Mouse (Mus musculus) E14TG2a.4 (cell line): ENCODE results near the gene Hist1h1c.

Experiments
- H3K27me3 ChIP-seq: 2 replicates; pipeline ENCODE4 v1.6.1; 2014; ENCODE audit warnings: low read length, control low read depth; ENCODE audit not compliant: insufficient read depth
- H3K36me3 ChIP-seq: 2 replicates; pipeline ENCODE4 v1.6.1; 2014; ENCODE audit warnings: low read length, control low read depth; ENCODE audit not compliant: insufficient read depth
- H3K4me1 ChIP-seq: replicated peaks from 2 replicates; pipeline ENCODE4 v1.6.1; 2014; ENCODE audit warnings: low read depth, low read length, control low read depth
- H3K4me3 ChIP-seq: replicated peaks from 2 replicates; pipeline ENCODE4 v1.5.1; 2014; ENCODE audit warnings: mild to moderate bottlenecking, low read length
- H3K9me3 ChIP-seq: 2 replicates; pipeline ENCODE4 v1.6.1; 2014; ENCODE audit warnings: low read length, control low read depth
- CTCF ChIP-seq: conservative IDR thresholded peaks from 2 replicates; pipeline ENCODE4 v1.5.1; 2014; ENCODE audit warnings: low read length
- NANOG ChIP-seq: IDR thresholded peaks from 2 replicates; pipeline ENCODE4 v1.6.1; 2014; ENCODE audit warnings: borderline replicate concordance, low read length, mixed read lengths
- POU5F1 ChIP-seq: IDR thresholded peaks from 2 replicates; pipeline ENCODE4 v1.6.1; 2014; ENCODE audit warnings: low read length, borderline replicate concordance

Gene Hist1h1c

DNA sequence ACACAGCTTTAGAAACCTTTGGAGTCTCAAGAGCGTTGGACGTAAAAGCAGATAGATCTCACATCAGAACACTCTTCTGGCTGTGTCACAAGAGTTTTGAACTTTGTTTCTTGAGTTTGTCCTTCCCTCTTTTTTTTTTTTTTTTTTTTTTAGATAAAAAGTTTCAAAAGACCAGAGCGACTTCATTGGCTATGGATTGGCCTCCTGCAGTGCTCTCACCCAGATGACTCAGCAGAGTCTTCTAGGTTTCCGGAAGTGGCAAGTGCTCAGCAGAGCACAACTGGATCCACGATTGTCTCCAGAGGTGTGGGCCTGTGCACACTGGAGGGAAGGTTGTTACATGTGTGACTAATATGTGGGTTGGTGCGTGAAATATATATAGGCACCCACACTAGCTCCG, 39.7 kb downstream of the Hist1h1c start:
- no peak overlapping the region for H3K4me3 ChIP-seq
- 0 out of 2 replicates have a peak, but pooled peaks cover 3% of the 10 kb centered on the region for H3K9me3 ChIP-seq
- peaks cover 25% of the 10 kb centered on the region for H3K4me1 ChIP-seq
- no peaks in the 10 kb centered on the region for H3K36me3 ChIP-seq
- no peaks in the 10 kb centered on the region for H3K27me3 ChIP-seq
- TF ChIP-seq CTCF (no peak), POU5F1 (no peak), NANOG (no peak)

DNA sequence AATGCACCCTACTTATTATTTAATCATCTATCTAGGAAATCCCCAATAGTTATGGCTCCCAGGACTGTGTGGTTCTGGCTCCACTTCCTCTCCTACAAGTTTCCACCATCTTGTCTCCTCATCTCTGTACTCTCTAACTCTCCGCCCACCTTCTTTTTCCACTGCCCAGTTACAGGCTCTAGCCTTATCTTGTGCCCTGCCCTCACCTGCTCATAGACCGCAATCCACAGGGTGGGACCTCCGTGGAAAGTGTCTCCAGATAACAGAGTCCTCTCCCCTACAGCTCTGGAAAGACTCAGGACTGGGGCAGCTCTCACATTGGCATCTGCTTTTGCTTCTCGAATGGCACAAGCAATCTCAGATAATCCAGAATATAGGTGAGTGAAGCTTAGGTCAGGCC, 40.4 kb downstream of the Hist1h1c start:
- TF ChIP-seq POU5F1 (no peak), NANOG (no peak), CTCF (no peak)
- no peaks in the 10 kb centered on the region for H3K27me3 ChIP-seq
- no peaks in the 10 kb centered on the region for H3K36me3 ChIP-seq
- no peak overlapping the region for H3K4me3 ChIP-seq
- H3K9me3 ChIP-seq = 0 out of 2 replicates have a peak, but pooled peaks cover 3% of the 10 kb centered on the region
- peaks cover 21% of the 10 kb centered on the region for H3K4me1 ChIP-seq
